In genomic region chr17:53623762-53624161, GRCm38 (mm10) we compare ENCODE assay signal across 34 mouse cellular contexts.
"Had no signal": no experiment of that assay in that cellular context is flagged by ENCODE, and none has a peak within 500 bp of the region (broad histone marks: within the 10 kb centered on the region; RNA-seq: fewer than 3 reads in every experiment).

No protein-coding gene starts in this region.

- H3K27ac ChIP-seq: heart, embryonic 10.5 days; heart, embryonic 13.5 days; hindbrain, embryonic 10.5 days; hindbrain, embryonic 12.5 days; hindbrain, embryonic 13.5 days; hindbrain, embryonic 14.5 days; hindbrain, embryonic 15.5 days; hindbrain, postnatal 0 days; intestine, embryonic 15.5 days; kidney, embryonic 15.5 days; kidney, postnatal 0 days; layer of hippocampus, adult 2 months; left cerebral cortex, adult 2 months had no signal

- H3K27me3 ChIP-seq: heart, embryonic 13.5 days; hindbrain, embryonic 12.5 days; hindbrain, embryonic 13.5 days; hindbrain, embryonic 15.5 days; intestine, embryonic 15.5 days; kidney, embryonic 15.5 days had no signal

- H3K4me2 ChIP-seq: heart, embryonic 11.5 days; heart, embryonic 13.5 days; hindbrain, embryonic 12.5 days; hindbrain, embryonic 13.5 days; hindbrain, embryonic 14.5 days; hindbrain, embryonic 15.5 days; intestine, embryonic 15.5 days; kidney, embryonic 15.5 days had no signal

- DNase-seq: heart, postnatal 10 days; heart, postnatal 14 days; heart, postnatal 36 days; heart, postnatal 4 days; kidney, adult 11 months; kidney, adult 18-20 months; kidney, adult 2 months; kidney, adult 8-10 months; kidney, adult 9 months; kidney, postnatal 10 days; kidney, postnatal 14 days; kidney, postnatal 25 days; kidney, postnatal 36 days; kidney, postnatal 4 days; layer of hippocampus, adult 9-11 months; layer of hippocampus, postnatal 36 days had no signal

- H3K9ac ChIP-seq: heart, embryonic 13.5 days; hindbrain, embryonic 12.5 days; hindbrain, embryonic 13.5 days; hindbrain, embryonic 14.5 days; hindbrain, embryonic 15.5 days; intestine, embryonic 15.5 days; kidney, embryonic 15.5 days had no signal

- H3K4me3 ChIP-seq: heart, embryonic 10.5 days; heart, embryonic 13.5 days; hindbrain, embryonic 10.5 days; hindbrain, embryonic 12.5 days; hindbrain, embryonic 13.5 days; hindbrain, embryonic 15.5 days; intestine, embryonic 15.5 days; kidney, embryonic 15.5 days; layer of hippocampus, adult 2 months; left cerebral cortex, adult 2 months had no signal

- H3K36me3 ChIP-seq: intestine, embryonic 15.5 days had no signal

- ATAC-seq: hindbrain, embryonic 16.5 days; hindbrain, postnatal 0 days; inflammation-experienced regulatory T-cells, adult 6 months; intestine, embryonic 15.5 days; intestine, embryonic 16.5 days; intestine, postnatal 0 days had no signal

- H3K9me3 ChIP-seq: heart, embryonic 10.5 days; heart, embryonic 13.5 days; hindbrain, embryonic 10.5 days; hindbrain, embryonic 12.5 days; hindbrain, embryonic 13.5 days; hindbrain, embryonic 15.5 days; intestine, embryonic 15.5 days; kidney, embryonic 15.5 days had no signal

- H3K4me1 ChIP-seq: heart, embryonic 10.5 days; hindbrain, embryonic 10.5 days; hindbrain, embryonic 12.5 days; hindbrain, embryonic 13.5 days; hindbrain, embryonic 15.5 days; intestine, embryonic 15.5 days; kidney, embryonic 15.5 days had no signal
